Mouse (Mus musculus) spleen, postnatal 14 days (tissue): Measurements from ENCODE around the gene Cops9.
A peak's percentile ranks its signal among the peaks of the same experiment; 100 is the strongest.

Experiments used
- DNase-seq, 2 experiments: peaks; one replicate each; pipeline ENCODE4 v3.0.0; 2021 to 2022; ENCODE audit warnings: low spot score in 2 of 2

Gene Cops9

GRCm38 (mm10) chr1:92641514-92642272 is at the start of gene Cops9:
TSS of gene Cops9 (minus strand) at chr1:92641985.
- DNase-seq: peak; percentile 74 to 81

GRCm38 (mm10) chr1:92691166-92691844 is 49.5 kb upstream of the Cops9 start:
- DNase-seq: no peak

- DNase-seq: no peak
Measured at GRCm38 (mm10) chr1:92686994-92687393, 45.2 kb upstream of the Cops9 start.

GRCm38 (mm10) chr1:92683151-92683550 is 41.4 kb upstream of the Cops9 start:
- no peak for DNase-seq

- DNase-seq: no peak
Measured at GRCm38 (mm10) chr1:92680668-92681603, 39.2 kb upstream of the Cops9 start.

GRCm38 (mm10) chr1:92678757-92679156 is 37.0 kb upstream of the Cops9 start:
- DNase-seq: no peak

GRCm38 (mm10) chr1:92676676-92676975 is 34.8 kb upstream of the Cops9 start:
- DNase-seq: no peak

- no peak for DNase-seq
Measured at GRCm38 (mm10) chr1:92675932-92676675, 34.3 kb upstream of the Cops9 start.

GRCm38 (mm10) chr1:92673258-92673782 is 31.5 kb upstream of the Cops9 start:
- DNase-seq: no peak

- DNase-seq: no peak
Measured at GRCm38 (mm10) chr1:92671326-92671725, 29.5 kb upstream of the Cops9 start.

GRCm38 (mm10) chr1:92669430-92669829 is 27.6 kb upstream of the Cops9 start:
- DNase-seq: no peak

GRCm38 (mm10) chr1:92667106-92667505 is 25.3 kb upstream of the Cops9 start:
- DNase-seq: no peak

GRCm38 (mm10) chr1:92659392-92659791 is 17.6 kb upstream of the Cops9 start:
- DNase-seq: no peak

- no peak for DNase-seq
Measured at GRCm38 (mm10) chr1:92657025-92657820, 15.4 kb upstream of the Cops9 start.

GRCm38 (mm10) chr1:92654676-92655075 is 12.9 kb upstream of the Cops9 start:
- no peak for DNase-seq

- DNase-seq: no peak
Measured at GRCm38 (mm10) chr1:92653179-92653578, 11.4 kb upstream of the Cops9 start.

GRCm38 (mm10) chr1:92651467-92651866 is 9.7 kb upstream of the Cops9 start:
- no peak for DNase-seq

GRCm38 (mm10) chr1:92648673-92649072 is 6.9 kb upstream of the Cops9 start, which contains the start of gene Otos:
TSS of gene Otos (minus strand) at chr1:92648841.
- peak; percentile 23 to 40 for DNase-seq

- DNase-seq: no peak
Measured at GRCm38 (mm10) chr1:92648197-92648596, 6.4 kb upstream of the Cops9 start.

- DNase-seq: peak in 1 of 2 experiments; percentile 27
Measured at GRCm38 (mm10) chr1:92647752-92648151, 6.0 kb upstream of the Cops9 start.
